1 mouse cellular context compared by ENCODE assay signal in the genomic region with DNA sequence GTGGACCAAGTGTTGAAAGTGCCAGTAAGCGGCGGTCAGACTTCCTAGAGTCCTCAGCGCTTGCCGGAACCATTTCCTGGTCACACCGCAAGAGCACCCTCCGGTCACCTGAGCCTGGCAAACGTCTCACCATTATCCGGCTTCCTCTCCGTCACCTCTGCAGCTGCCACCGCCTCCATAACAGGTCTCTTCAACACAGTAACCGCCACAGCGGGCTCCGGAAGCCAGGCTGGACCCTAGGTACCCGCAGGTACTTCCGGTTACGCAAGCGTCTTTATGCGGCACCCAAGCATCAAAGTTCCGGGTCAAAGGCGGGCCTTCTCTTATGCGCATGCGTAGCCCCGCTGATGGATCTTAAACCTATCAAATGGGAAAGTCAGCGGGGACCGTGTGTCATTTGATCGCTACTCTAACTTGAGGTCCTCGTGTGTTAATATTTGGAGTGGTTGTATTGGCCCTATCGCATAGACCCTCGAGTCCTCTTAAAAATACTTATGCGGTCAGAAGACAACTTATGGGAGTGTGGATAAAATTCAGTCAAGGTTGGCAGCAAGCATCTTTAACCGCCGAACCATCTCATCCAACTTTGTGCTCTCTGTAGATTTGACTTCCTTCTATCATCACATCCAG.
TF ChIP-seq lines count a peak whose summit lies in the region.

A gene (minus strand): TSS at position 301 of the 630 bp plus-strand sequence.

TF ChIP-seq in CH12.LX, 34 proteins besides CTCF, POLR2A, EP300 and RAD21 (continued from another document):
- peak; percentile 87; the same call in 1 of the 2 replicates for TF ChIP-seq ZMIZ1 (IDR thresholded peaks at IDR 0.05; ENCODE audit: low read depth, low read length)
- TF ChIP-seq RCOR1 (conservative IDR thresholded peaks at IDR 0.05; ENCODE audit: low read depth, low read length), result no peak
- no peak for TF ChIP-seq PAX5 (IDR thresholded peaks at IDR 0.05; ENCODE audit: low read length)
- no peak for TF ChIP-seq JUND (conservative IDR thresholded peaks at IDR 0.05; ENCODE audit: low read depth, low read length)
- TF ChIP-seq MYC (IDR thresholded peaks at IDR 0.05; ENCODE audit: low read depth, low read length), result 0 out of 2 replicates have a peak, but pooled peaks have one; percentile 50
- TF ChIP-seq MEF2A (IDR thresholded peaks at IDR 0.05; ENCODE audit: borderline replicate concordance, low read depth, low read length), result peak; percentile 34; the same call in 1 of the 2 replicates
- TF ChIP-seq TCF12 (IDR thresholded peaks at IDR 0.05; ENCODE audit: low read depth, low read length), result peak; percentile 51
- TF ChIP-seq E2F4 (IDR thresholded peaks at IDR 0.05; ENCODE audit: insufficient replicate concordance, low read depth, low read length), result peak; percentile 65; the same call in 1 of the 2 replicates
- TF ChIP-seq CHD1 (IDR thresholded peaks at IDR 0.05; ENCODE audit: low read depth, low read length), result no peak
- peak; percentile 84; the same call in 1 of the 2 replicates for TF ChIP-seq MXI1 (IDR thresholded peaks at IDR 0.05; ENCODE audit: low read depth, low read length)
- 0 out of 2 replicates have a peak, but pooled peaks have one; percentile 4 for TF ChIP-seq MAFK (IDR thresholded peaks at IDR 0.05; ENCODE audit: insufficient replicate concordance, low read length)
- no peak for TF ChIP-seq USF2 (conservative IDR thresholded peaks at IDR 0.05; ENCODE audit: low read depth, low read length)
- peak; percentile 81 for TF ChIP-seq CHD2 (IDR thresholded peaks at IDR 0.05; ENCODE audit: low read length)
- TF ChIP-seq SMC3 (IDR thresholded peaks at IDR 0.05; ENCODE audit: low read depth, low read length), result no peak
- peak; percentile 25 for TF ChIP-seq ETS1 (conservative IDR thresholded peaks at IDR 0.05; ENCODE audit: low read depth, low read length)
- TF ChIP-seq TBP (conservative IDR thresholded peaks at IDR 0.05; ENCODE audit: low read depth, low read length), result peak; percentile 71; the same call in 1 of the 2 replicates
- TF ChIP-seq HCFC1 (IDR thresholded peaks at IDR 0.05; ENCODE audit: low read depth, low read length), result peak; percentile 89
- peak; percentile 87 for TF ChIP-seq SIN3A (IDR thresholded peaks at IDR 0.05; ENCODE audit: low read length)
- no peak for TF ChIP-seq JUN (IDR thresholded peaks at IDR 0.05; ENCODE audit: insufficient read depth, low read depth, low read length)
- TF ChIP-seq MAZ (IDR thresholded peaks at IDR 0.05; ENCODE audit: low read depth, low read length), result no peak
TF ChIP-seq in CH12.LX: peak in this region for 20.
